Mouse (Mus musculus) C2C12 (cell line): ENCODE measurements at regions not wholly inside any gene's neighbourhood (a gene's known extent, or its start where the extent isn't known, plus 50 kb on each side); places are given as distances from the start of the nearest gene placed in this dataset.

Experiments used
- CTCF ChIP-seq: IDR thresholded peaks from one replicate; pipeline ENCODE4 v1.5.1; 2011; ENCODE audit not compliant: control insufficient read depth, insufficient read depth, insufficient read length
- MYOG ChIP-seq: IDR thresholded peaks from one replicate; pipeline ENCODE4 v1.6.1; 2011; ENCODE audit not compliant: control insufficient read depth, insufficient read length; ENCODE audit errors: extremely low read depth
- USF1 ChIP-seq: IDR thresholded peaks from one replicate; pipeline ENCODE4 v1.6.1; 2011; ENCODE audit warnings: low read depth, mild to moderate bottlenecking, control low read depth, moderate library complexity

DNA sequence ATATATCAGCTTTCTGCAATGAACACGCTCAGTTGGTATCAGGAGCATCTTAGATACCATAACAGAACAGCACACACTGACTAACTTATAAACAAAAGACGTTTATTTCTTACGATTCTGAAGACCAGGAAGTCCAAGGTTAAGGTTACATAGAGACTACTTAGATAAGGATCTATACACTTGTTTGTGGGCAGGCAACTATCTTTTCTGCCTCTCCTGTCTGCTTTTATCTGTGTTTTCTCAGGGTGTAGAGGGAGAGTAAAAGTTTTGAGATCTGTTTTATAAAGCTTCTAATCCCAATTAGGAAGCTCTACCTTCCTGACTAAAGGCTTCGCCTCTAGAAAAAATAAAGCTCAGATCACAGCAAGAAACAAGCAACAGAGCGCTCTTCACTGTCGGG, 122.1 kb upstream of the Plxnc1 start:
- TF ChIP-seq CTCF (no peak), USF1 (no peak), MYOG (no peak)
